Mouse (Mus musculus): Measurements from ENCODE around the gene Adgrf5.
A peak's percentile ranks its signal among the peaks of the same experiment; 100 is the strongest.
"Not testable (repeated sequence)": the region's sequence is repeated elsewhere in the genome, so short reads cannot be mapped to it uniquely, and the experiment has no call there.

Adgrf5 gene

DNA sequence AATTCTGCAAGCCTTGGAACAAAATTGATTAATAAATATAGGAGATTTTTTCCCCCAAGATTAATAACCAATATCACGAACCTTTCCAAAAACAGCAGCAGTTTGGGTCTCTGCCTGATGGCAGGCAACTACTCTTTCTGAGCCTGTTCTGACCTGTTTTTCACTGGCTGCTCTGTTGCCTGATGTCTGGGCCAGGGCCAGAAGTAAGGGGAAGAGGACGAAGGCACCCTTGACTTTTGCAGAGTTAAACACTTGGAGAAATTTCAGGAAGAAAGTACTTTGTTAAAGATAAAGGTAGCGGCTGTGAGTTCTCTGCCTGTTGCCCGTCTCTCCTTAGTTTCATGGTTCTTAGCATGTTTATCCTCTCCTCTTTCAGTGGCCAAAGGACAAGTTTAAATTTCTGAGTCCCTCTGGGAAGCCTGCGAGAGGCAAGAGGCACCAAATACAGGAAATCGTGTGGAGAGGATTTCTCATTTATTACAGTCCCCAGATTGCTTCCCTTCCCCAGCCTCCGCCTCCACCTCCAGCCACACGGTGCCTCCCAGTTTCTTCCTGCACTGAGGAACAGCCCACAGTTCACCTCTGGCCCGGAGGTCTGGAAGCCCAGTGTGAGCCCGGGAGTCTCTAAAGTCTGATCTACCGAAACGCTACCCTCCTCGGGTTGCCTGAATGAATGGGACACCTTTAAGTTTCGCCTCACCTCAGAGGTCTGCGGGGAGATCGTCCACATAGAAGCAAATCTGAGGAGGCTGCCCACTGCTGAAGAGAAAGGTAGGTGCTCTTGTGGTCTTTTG is at the start of gene Adgrf5:
Adgrf5 (plus strand) TSS at position 626 of the 794 bp plus-strand sequence.
- no peak for DNase-seq

DNA sequence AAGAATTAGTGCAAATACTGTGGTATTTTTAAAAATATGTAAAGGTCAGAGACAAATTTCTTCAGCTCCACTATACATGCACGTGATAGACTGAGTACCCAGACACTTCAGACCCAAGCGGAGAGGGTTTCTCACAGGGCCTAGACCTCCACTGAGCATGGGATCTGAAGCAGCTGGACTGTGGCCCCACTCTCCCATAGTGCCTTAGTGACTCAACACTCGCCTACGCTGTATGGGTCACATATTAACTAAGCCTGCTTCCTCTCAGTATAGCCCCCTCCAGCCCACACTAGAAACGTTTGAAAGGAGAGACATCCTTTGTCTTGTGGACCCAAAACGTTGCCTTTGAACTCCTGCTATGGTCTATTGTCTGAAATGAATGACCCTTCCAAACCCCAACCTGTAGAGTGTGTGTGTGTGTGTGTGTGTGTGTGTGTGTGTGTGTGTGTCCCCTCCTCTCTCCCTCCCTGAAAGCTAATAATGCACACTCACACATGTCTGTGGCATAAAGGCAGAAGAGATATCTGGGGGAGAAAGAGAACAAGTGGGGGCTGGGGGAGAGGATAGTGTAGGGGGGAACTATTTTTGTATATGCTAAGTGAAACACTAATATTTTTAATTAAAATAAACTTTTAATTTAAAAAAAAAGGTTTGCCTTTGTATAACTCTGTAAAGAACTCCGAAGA is 34.1 kb upstream of the Adgrf5 start:
- DNase-seq = no peak

DNA sequence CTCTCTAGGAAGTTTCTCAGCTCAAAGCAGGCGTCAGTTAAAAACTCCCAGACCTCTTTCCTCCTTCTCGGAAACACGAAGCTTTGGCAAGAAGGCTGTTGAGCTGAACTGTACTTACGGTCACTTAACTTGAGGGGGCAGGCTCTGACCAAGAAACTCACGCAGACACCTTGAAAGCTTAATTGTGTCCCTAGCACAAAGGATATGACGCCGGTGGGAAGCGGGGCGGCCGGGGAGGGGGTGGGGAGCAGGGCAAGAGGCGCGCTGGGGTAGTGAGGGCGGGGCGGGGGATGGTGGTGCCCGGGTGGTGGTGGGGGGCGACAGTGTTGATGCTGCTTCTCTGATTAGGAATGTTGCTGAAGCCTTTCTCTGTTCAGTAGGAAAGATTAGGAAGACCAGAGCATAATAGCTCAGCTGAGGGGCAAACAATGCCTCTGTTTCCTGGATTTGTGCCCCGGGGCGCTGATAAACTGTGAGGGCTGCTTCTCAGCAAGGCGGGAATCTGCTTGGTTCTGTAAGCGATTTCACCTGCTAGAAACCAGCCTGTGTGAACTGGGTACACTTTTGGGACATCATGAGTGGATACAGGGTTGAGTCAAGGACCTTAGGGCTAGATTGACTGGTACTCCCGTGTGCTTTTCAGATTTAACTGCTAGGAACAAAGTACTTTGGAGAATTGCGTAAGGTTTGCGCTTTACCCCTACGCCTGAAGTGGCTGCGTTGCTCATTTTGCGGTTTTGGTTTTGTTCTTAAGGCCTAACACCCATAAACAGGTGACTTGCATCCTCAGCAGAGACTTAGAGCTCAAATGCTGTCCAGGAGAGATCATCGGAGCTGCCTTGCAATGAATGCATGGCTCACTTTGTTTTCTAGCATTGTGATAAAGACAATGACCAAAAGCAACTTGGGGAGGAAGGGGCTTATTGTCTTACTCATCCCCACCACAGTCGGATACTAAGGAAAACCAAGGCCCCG is 33.2 kb upstream of the Adgrf5 start:
- peak; percentile 37 for DNase-seq

DNA sequence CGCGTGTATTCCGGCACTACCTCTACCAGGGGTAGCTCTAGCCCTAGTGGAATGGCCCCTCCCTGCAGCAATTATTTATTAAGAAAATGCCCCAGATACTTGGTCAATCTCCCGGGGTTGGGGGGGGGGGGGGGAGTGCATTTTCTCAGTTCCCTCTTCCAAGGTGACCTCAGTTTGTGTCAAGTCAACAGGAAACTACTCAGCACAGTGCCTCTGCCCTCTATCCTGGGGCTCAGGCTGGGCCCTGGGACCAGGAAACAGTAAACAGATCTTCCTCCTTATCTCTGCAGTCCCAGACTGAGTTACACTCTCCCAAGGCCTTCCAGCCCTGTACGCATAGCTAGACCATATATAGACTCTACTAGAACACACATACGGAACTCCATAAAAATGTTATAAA is 32.4 kb upstream of the Adgrf5 start:
- DNase-seq = no peak

DNA sequence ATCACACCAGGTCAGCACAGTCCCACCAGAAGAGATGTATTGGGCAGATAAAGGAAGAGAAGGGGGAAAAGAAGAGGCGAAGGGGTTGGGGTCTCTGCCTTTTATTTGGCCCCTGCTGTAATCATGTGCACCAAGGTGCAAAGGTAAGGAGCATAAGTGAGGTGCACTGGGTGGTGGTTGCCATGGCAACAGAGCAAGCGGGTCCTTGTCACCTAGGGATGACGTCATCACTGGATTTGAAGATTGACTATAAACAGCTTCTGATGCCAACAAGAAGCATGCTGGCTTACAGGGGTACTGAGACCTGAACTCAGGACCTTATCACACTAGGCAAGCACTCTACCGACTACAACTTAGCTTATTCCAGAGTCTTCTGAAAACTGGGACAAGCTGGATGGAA is 31.0 kb upstream of the Adgrf5 start:
- no peak for DNase-seq

GRCm38 (mm10) chr17:43329761-43330183 is 30.5 kb upstream of the Adgrf5 start:
- no peak for DNase-seq

- DNase-seq = no peak
These were observed 27.6 kb upstream of the Adgrf5 start for GRCm38 (mm10) chr17:43332686-43333085.

DNA sequence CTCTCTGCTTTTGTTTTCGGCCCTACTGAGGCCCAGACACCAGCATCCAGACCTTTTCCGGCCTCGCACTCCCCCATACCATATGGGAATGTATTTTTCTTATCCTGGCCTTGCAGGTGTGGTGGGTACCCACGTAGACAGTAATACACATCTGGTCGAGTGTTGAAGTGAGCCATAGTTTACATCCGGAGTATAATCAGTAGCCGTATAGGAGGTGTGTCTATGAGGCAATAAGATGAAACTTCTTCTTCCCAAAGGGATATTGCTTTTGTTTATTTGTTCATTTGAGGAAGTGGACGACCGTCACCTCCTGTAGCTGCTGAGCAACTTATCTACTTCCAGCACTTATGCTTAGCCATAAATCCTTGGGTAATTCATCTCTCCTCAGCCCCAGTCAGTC is 26.2 kb upstream of the Adgrf5 start:
- no peak for DNase-seq

DNA sequence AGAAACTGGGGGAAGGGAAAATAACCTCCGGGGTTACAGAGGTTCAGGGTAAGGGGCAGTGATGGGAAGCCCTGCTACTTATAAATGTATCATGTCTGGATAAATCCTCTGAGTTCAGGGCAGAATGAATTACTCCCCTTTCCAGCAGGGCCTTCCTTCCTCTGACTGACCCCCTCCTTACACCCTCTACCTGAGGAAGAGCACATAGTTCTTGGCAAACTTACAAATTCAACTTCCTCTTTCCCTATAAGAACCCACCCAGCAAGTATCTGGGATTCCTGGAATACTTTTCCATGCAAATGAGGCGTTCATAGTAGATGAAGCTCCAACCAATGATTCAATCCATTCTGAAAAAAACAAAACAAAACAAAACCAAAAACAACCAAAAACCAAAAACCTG is 22.6 kb upstream of the Adgrf5 start:
- no peak for DNase-seq

- no peak for DNase-seq
These were observed 22.0 kb upstream of the Adgrf5 start for GRCm38 (mm10) chr17:43338279-43338678.

DNA sequence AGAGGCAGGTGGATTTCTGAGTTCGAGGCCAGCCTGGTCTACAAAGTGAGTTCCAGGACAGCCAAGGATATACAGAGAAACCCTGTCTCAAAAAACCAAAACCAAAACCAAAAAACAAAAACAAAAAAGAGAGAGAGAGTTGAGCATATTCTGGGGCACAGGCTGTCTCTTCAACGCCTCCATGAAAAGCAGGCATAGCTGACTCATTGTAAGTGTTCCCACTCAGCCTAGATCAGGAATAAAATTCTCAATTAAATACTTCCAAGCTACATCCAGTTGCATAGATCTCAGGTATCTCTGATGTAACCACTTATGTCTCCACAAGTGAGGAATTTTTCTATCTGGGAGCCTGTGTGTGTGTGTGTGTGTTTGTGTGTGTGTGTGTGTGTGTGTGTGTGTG is 13.8 kb upstream of the Adgrf5 start:
- not testable (repeated sequence) for DNase-seq

DNA sequence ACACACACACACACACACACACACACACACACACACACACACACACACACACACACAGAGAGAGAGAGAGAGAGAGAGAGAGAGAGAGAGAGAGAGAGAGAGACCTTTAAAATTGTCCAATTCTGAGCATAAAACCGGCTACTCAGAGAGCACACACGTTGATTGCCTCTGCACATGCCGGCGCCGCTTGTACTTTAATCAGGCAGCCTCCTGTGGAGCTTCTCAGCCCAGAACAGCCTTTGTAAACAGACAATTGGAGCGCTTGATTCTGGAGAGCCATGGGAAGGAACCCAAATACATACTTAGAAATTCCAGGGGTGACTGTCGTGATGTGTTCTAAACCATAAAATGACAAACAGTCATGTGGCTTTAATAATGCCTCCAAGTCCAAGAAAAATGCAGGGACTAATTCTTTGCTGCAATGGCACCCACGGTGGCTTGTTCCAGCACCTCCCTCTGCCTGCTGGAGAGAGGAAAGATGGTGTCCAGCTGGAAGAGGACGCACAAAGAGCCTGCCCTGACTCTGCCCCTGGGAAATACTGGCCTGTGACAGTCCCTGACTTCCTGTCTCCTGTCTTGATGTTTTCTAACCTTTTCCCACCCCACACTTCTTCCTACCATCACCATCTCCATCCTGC is 2.2 kb upstream of the Adgrf5 start:
- DNase-seq = no peak

- no peak for DNase-seq
These were observed 770 bp downstream of the Adgrf5 start for GRCm38 (mm10) chr17:43361021-43361420.

DNA sequence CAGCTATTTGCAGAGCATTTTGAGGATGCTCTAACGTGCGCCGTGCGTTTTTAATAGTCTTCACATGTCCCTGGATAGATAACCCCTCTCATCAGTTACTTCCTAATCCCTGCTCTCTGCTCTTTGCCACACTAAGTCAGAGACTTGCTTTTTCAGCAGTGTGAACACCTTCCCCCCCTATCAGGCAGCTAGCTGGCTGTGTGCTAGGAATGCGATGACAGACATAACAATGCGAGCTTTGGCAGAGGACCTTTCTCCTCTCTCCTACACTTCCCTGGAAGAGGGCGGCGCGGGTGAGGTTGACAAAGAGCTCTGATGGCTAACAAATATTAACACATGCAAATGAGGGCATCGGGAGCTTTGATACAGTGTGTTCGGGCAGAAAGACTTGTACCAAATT is 2.1 kb downstream of the Adgrf5 start:
- DNase-seq = no peak

GRCm38 (mm10) chr17:43362881-43363280 is 2.6 kb downstream of the Adgrf5 start:
- no peak for DNase-seq

DNA sequence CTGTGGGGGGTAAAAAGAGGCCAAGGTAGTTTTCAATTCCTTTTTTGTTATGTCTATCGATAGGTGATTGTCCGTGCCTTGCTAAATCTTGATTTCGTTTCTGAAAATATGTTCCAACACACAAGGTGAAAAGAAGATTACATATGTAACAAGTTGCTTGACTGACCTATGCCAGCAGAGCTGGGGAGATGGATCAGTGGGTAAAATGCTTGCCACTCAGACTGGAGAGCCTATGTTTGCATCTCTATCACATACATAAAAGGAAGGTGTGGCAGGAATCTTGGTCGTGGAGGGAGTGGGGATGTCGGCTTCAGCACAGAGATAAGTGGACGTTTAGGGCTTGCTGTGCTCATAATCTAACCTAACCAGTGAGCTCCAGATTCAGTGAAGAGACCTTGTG is 3.7 kb downstream of the Adgrf5 start:
- no peak for DNase-seq

GRCm38 (mm10) chr17:43365297-43365696 is 5.0 kb downstream of the Adgrf5 start:
- no peak for DNase-seq

DNA sequence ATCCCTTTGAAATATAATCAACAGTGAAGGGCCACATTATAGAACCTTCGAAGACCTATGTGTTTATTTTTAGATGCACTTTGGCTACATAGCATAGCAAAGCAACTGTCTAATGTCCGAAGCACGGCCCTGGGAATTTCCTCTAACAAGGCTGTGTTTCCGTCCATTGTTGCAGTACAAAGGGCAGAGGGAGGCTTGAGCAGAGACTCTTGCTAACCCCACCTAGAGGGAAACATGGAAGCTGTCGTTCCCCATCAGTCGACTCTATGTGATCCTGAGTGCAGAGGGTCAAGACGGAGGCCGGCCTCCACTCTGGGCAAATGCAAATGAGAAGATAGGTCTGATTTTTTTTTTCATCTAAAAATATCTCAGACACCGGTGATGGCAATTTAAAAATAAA is 6.2 kb downstream of the Adgrf5 start:
- DNase-seq = no peak

DNA sequence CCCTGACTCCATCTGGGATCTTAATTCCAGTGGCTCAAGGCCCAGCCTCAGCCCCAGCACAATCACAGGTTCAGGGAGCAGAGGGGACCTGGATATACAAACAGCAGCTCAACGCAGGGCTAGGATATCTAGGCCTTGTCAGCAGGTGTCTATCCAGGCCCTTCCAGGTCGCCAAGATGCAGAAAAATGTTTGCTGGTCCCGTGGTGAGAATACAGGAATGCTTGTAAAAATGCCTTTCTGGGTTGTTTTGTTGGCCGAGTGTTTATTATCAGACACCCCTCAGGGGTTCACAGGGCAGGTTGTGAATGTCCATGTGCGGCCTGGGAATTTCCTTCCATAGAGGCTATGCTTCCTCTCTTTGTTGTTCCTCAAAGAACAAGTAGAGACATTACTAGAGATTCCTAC is 7.9 kb downstream of the Adgrf5 start:
- no peak for DNase-seq

GRCm38 (mm10) chr17:43372604-43373003 is 12.4 kb downstream of the Adgrf5 start:
- no peak for DNase-seq

GRCm38 (mm10) chr17:43374020-43374419 is 13.8 kb downstream of the Adgrf5 start:
- no peak for DNase-seq

GRCm38 (mm10) chr17:43376527-43376926 is 16.3 kb downstream of the Adgrf5 start:
- no peak for DNase-seq

GRCm38 (mm10) chr17:43378703-43379102 is 18.5 kb downstream of the Adgrf5 start:
- no peak for DNase-seq
